Mouse (Mus musculus) midbrain, embryonic 12.5 days (tissue): ENCODE measurements around the gene Tsr1. TPM values are rescaled to one million over a fixed set of nuclear protein-coding genes. Genes with fewer than 3 reads are reported as not detected.

Experiments used
- ATAC-seq: fragments of 200-750 bp; cut with Nextera tagmentation; 2 replicates; pipeline ENCODE4 v1.8.0; 2017; ENCODE audit warnings: low read depth, moderate TSS enrichment, moderate library complexity; ENCODE audit not compliant: low FRiP score
- H3K27ac ChIP-seq: fragments of 300-500 bp; sonication (generic); replicated peaks from 2 replicates; pipeline ENCODE4 v1.5.1; 2016; ENCODE audit warnings: mild to moderate bottlenecking
- H3K27me3 ChIP-seq: fragments of 300-500 bp; sonication (generic); 2 replicates; pipeline ENCODE4 v1.6.1; 2016; ENCODE audit warnings: mild to moderate bottlenecking
- H3K36me3 ChIP-seq: fragments of 300-500 bp; sonication (generic); 2 replicates; pipeline ENCODE4 v1.6.1; 2016
- H3K4me1 ChIP-seq: fragments of 300-500 bp; sonication (generic); 2 replicates; pipeline ENCODE4 v1.6.1; 2016
- H3K4me2 ChIP-seq: fragments of 300-500 bp; sonication (generic); replicated peaks from 2 replicates; pipeline ENCODE4 v1.6.1; 2016; ENCODE audit warnings: mild to moderate bottlenecking, moderate library complexity
- H3K4me3 ChIP-seq: fragments of 300-500 bp; sonication (generic); 2 replicates; pipeline ENCODE4 v1.5.1; 2016; ENCODE audit warnings: mild to moderate bottlenecking
- H3K9ac ChIP-seq: fragments of 300-500 bp; sonication (generic); replicated peaks from 2 replicates; pipeline ENCODE4 v1.6.1; 2016; ENCODE audit warnings: mild to moderate bottlenecking, moderate library complexity
- H3K9me3 ChIP-seq: fragments of 300-500 bp; sonication (generic); 2 replicates; pipeline ENCODE4 v1.6.1; 2016; ENCODE audit warnings: mild to moderate bottlenecking
- WGBS: fragments of 180-500 bp; shearing (Covaris S2); methylation state at CpG from one replicate; pipeline ENCODE4 v1.1.7; 2016; 5-methylcytosine and 5-hydroxymethylcytosine counted together
- microRNA-seq: library from miRNA; unstranded; fragments of <30 nt; microRNA quantifications from one replicate; pipeline ENCODE4, GENCODE M21; 2017
- polyA plus RNA-seq: library from polyadenylated mRNA; unstranded; fragments of >200 nt; fragmentation: Nextera tagmentation; extraction: Ambion mirVana; gene quantifications from 2 replicates; pipeline ENCODE4 v1.2.1, GENCODE M21; 2016

The Tsr1 gene
- polyA plus RNA-seq, 1 experiment from 2014 or later, result 36.4 TPM

DNA sequence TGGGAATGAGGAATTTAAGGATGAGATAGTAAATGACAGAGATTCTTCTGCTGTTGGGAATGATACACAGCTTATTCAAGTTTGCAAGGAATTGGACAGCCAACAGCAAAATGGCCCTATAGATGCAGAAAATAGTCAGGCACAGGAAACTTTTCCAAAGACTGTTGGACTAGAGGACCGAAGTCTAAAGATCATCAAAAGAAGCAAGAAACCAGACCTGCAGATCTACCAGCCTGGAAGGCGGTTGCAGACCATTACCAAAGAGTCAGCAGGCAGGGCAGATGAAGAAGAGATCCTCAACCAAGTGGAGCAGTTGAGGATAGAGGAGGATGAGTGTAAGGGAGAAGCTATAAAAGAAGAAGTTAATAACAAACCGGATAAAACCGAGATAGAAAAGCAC, 31.2 kb downstream of the Tsr1 start:
- H3K4me3 ChIP-seq, result no peak overlapping the region
- WGBS, result 90% methylated on average over 4 of the region's 4 CpGs
- peaks cover 19% of the 10 kb centered on the region for H3K4me1 ChIP-seq
- no peak overlapping the region for H3K4me2 ChIP-seq
- H3K36me3 ChIP-seq, result peaks cover 39% of the 10 kb centered on the region
- no peaks in the 10 kb centered on the region for H3K27me3 ChIP-seq
- H3K9ac ChIP-seq, result no peak overlapping the region
- ATAC-seq, result no peak
- no peak overlapping the region for H3K27ac ChIP-seq
- H3K9me3 ChIP-seq, result no peaks in the 10 kb centered on the region

GRCm38 (mm10) chr11:74930391-74930790, 32.5 kb downstream of the Tsr1 start:
- Histone ChIP-seq H3K27me3 (no peaks in the 10 kb centered on the region), H3K9ac (no peak overlapping the region), H3K27ac (no peak overlapping the region), H3K4me1 (peaks cover 13% of the 10 kb centered on the region), H3K36me3 (peaks cover 52% of the 10 kb centered on the region), H3K4me2 (no peak overlapping the region), H3K9me3 (no peaks in the 10 kb centered on the region), H3K4me3 (no peak overlapping the region)
- ATAC-seq, result no peak
- WGBS, result 97% methylated on average over 7 of the region's 7 CpGs

GRCm38 (mm10) chr11:74946348-74946747, 48.5 kb downstream of the Tsr1 start:
- Histone ChIP-seq H3K27me3 (no peaks in the 10 kb centered on the region), H3K4me2 (no peak overlapping the region), H3K9ac (no peak overlapping the region), H3K4me1 (no peaks in the 10 kb centered on the region), H3K36me3 (peaks cover 39% of the 10 kb centered on the region), H3K4me3 (no peak overlapping the region), H3K27ac (no peak overlapping the region), H3K9me3 (no peaks in the 10 kb centered on the region)
- ATAC-seq, result no peak
- 80% methylated on average over 3 of the region's 3 CpGs for WGBS

- H3K27me3 ChIP-seq, result no peaks in the 10 kb centered on the region
- no peak for ATAC-seq
Observed at GRCm38 (mm10) chr11:74954901-74955300, 57.0 kb downstream of the Tsr1 start.

GRCm38 (mm10) chr11:74956006-74956405, 58.1 kb downstream of the Tsr1 start:
- Histone ChIP-seq H3K27ac (no peak overlapping the region), H3K36me3 (peaks cover 15% of the 10 kb centered on the region), H3K4me1 (no peaks in the 10 kb centered on the region), H3K4me3 (no peak overlapping the region), H3K4me2 (no peak overlapping the region), H3K9ac (no peak overlapping the region), H3K27me3 (no peaks in the 10 kb centered on the region), H3K9me3 (no peaks in the 10 kb centered on the region)
- no peak for ATAC-seq

More at GRCm38 (mm10) chr11:74954901-74955300, 57.0 kb downstream of the Tsr1 start:
- Histone ChIP-seq H3K4me2 (no peak overlapping the region), H3K4me3 (no peak overlapping the region), H3K9me3 (no peaks in the 10 kb centered on the region), H3K9ac (no peak overlapping the region), H3K4me1 (no peaks in the 10 kb centered on the region), H3K27ac (no peak overlapping the region), H3K36me3 (peaks cover 21% of the 10 kb centered on the region)

- WGBS, result 80% methylated on average over 2 of the region's 2 CpGs
- no peaks in the 10 kb centered on the region for H3K27me3 ChIP-seq
- H3K4me2 ChIP-seq, result no peak overlapping the region
- H3K36me3 ChIP-seq, result peaks cover 15% of the 10 kb centered on the region
- no peaks in the 10 kb centered on the region for H3K4me1 ChIP-seq
- ATAC-seq, result no peak
- no peak overlapping the region for H3K27ac ChIP-seq
- H3K9ac ChIP-seq, result no peak overlapping the region
- H3K4me3 ChIP-seq, result no peak overlapping the region
- no peaks in the 10 kb centered on the region for H3K9me3 ChIP-seq
Observed at GRCm38 (mm10) chr11:74957600-74957999, 59.7 kb downstream of the Tsr1 start.

Small RNA genes within 50 kb of the gene (microRNA-seq; reads per million reads assigned to microRNA genes)
- not detected for gene Mir6926

Other genes with a start within 250 kb of the Tsr1 start
- gene Cluh, start 248.6 kb upstream of the Tsr1 start, polyA plus RNA-seq, result 19.4 and 19.9 TPM in 2 replicates
- gene Pafah1b1, start 173.4 kb upstream of the Tsr1 start, polyA plus RNA-seq, result 70.3 and 81.9 TPM in 2 replicates
- 56.3 and 58.5 TPM in 2 replicates for gene Mettl16, start 127.2 kb upstream of the Tsr1 start, polyA plus RNA-seq
- 8.7 TPM in 2 replicates for gene Mnt, start 67.2 kb upstream of the Tsr1 start, polyA plus RNA-seq
- 16.2 and 19.0 TPM in 2 replicates for gene Sgsm2, start 1.0 kb upstream of the Tsr1 start, polyA plus RNA-seq
- gene Smg6, start 27.8 kb downstream of the Tsr1 start, polyA plus RNA-seq, result 22.6 and 25.8 TPM in 2 replicates
- gene Srr, start 27.9 kb downstream of the Tsr1 start, polyA plus RNA-seq, result 27.5 and 28.1 TPM in 2 replicates